Mouse (Mus musculus) lung, postnatal 36 days (tissue): ENCODE data around the gene Crybb1.

Experiments
- DNase-seq: peaks from one replicate; pipeline ENCODE4 v3.0.0; 2022; ENCODE audit warnings: mixed read lengths

Gene Crybb1

DNA sequence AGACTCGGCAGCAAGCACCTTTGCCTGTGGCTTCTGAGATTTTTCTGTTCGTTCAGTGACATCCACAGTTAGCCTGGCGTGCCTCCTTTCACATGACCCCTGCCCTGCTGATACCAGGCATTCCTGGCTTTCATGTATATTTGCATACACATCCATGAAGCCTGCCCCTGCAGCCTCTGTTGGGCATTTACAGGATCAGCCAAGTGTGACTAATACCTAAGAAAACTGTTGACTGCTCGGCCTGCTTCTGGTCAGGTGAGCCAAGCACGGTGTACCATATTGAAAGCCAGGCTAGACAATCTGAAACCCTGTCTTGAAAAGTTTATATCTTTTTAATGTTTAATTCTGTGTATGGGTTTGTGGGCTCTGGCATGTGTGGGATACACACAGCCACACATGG lies 60.9 kb downstream of the Crybb1 start:
- no peak for DNase-seq

DNA sequence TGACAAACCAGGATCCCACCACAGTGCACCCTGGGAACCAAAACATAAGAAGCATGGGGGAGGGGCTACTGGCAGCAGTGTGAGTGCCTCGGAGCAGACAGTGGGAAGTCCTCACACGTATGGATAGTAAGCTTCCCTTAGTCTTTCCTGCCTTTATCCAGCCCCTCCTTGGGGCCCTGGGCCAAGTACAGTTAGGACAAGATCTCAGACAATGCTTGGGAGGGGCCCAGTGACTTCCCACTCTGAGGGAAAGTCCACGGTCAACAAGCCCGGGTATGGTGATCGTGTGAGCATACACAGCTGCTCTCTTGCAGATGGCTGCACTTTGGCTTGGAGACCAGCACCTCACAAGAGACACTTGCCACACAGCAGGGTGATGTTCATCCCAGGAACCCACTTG lies 61.7 kb downstream of the Crybb1 start:
- peak; percentile 77 for DNase-seq
